Mouse (Mus musculus) MEL (cell line): ENCODE results near the gene Emx2. TPM values are rescaled to one million over a fixed set of nuclear protein-coding genes. Genes with fewer than 3 reads are reported as not detected.

ENCODE experiments used
- DNase-seq: peaks from one replicate; pipeline ENCODE4 v3.0.0; 2011; ENCODE audit warnings: low read depth, low spot score
- H3K27ac ChIP-seq: 2 replicates; pipeline ENCODE4 v1.5.1; 2012; ENCODE audit warnings: low read depth, mild to moderate bottlenecking, control low read depth, low read length, moderate library complexity; ENCODE audit not compliant: control insufficient read depth
- H3K27me3 ChIP-seq, 2 experiments: fragments of 150-350 bp in 1 of 2; sonication (generic) in 1 of 2; 2 replicates each; pipeline ENCODE4 v1.6.1; 2012; ENCODE audit warnings: low read length in 2 of 2, mild to moderate bottlenecking in 2 of 2, improper control_type of control experiment in 1 of 2, moderate library complexity in 1 of 2; ENCODE audit not compliant: insufficient read depth in 2 of 2, control insufficient read depth in 1 of 2
- H3K36me3 ChIP-seq, 2 experiments: 2 replicates each; pipeline ENCODE4 v1.6.1; 2012 to 2014; ENCODE audit warnings: low read length in 2 of 2, improper control_type of control experiment in 1 of 2, inconsistent platforms in 1 of 2, mild to moderate bottlenecking in 1 of 2; ENCODE audit not compliant: insufficient read depth in 2 of 2, control insufficient read depth in 1 of 2
- H3K4me1 ChIP-seq, 2 experiments: fragments of 150-350 bp in 1 of 2; sonication (generic) in 1 of 2; 2 replicates each; pipeline ENCODE4 v1.6.1; 2012; ENCODE audit warnings: low read length in 2 of 2, improper control_type of control experiment in 1 of 2, mild to moderate bottlenecking in 1 of 2; ENCODE audit not compliant: insufficient read depth in 2 of 2, control insufficient read depth in 1 of 2
- H3K4me3 ChIP-seq, 2 experiments: fragments of 150-350 bp in 1 of 2; sonication (generic) in 1 of 2; 2 replicates each; pipeline ENCODE4 v1.5.1; 2012; ENCODE audit warnings: low read depth in 2 of 2, low read length in 2 of 2, mild to moderate bottlenecking in 2 of 2, moderate library complexity in 2 of 2, control low read depth in 1 of 2, improper control_type of control experiment in 1 of 2; ENCODE audit not compliant: control insufficient read depth in 1 of 2, insufficient read depth in 1 of 2
- H3K79me2 ChIP-seq: 2 replicates; pipeline ENCODE4 v1.6.1; 2012; ENCODE audit warnings: mild to moderate bottlenecking, low read length, moderate library complexity; ENCODE audit not compliant: control insufficient read depth, poor library complexity, insufficient read depth
- H3K9ac ChIP-seq: 2 replicates; pipeline ENCODE4 v1.6.1; 2012; ENCODE audit warnings: low read depth, mild to moderate bottlenecking, control low read depth, low read length, moderate library complexity; ENCODE audit not compliant: control insufficient read depth, poor library complexity, severe bottlenecking
- H3K9me3 ChIP-seq: fragments of 150-350 bp; sonication (generic); replicated peaks from 2 replicates; pipeline ENCODE4 v1.6.1; 2012; ENCODE audit warnings: mild to moderate bottlenecking, low read length, improper control_type of control experiment, moderate library complexity; ENCODE audit not compliant: insufficient read depth
- BHLHE40 ChIP-seq: IDR thresholded peaks from 2 replicates; pipeline ENCODE4 v1.6.1; 2012; ENCODE audit warnings: low read depth, mild to moderate bottlenecking, inconsistent platforms, low read length, improper control_type of control experiment, borderline replicate concordance
- HCFC1 ChIP-seq: IDR thresholded peaks from 2 replicates; pipeline ENCODE4 v1.6.1; 2012; ENCODE audit warnings: low read depth, mild to moderate bottlenecking, inconsistent platforms, low read length, improper control_type of control experiment, moderate library complexity
- JUND ChIP-seq: IDR thresholded peaks from 2 replicates; pipeline ENCODE4 v1.6.1; 2011; ENCODE audit warnings: low read depth, mild to moderate bottlenecking, improper control_type of control experiment, low read length
- MYC ChIP-seq: IDR thresholded peaks from 2 replicates; pipeline ENCODE4 v1.6.1; 2011; ENCODE audit warnings: low read depth, mild to moderate bottlenecking, low read length, improper control_type of control experiment, moderate library complexity
- NELFE ChIP-seq: IDR thresholded peaks from 2 replicates; pipeline ENCODE4 v1.6.1; 2011; ENCODE audit warnings: low read depth, low read length, improper control_type of control experiment
- POLR2A ChIP-seq, 2 experiments: IDR thresholded peaks; 2 replicates each; pipeline ENCODE4 v1.6.1; 2011 to 2012; ENCODE audit warnings: low read length in 2 of 2, mild to moderate bottlenecking in 2 of 2, control low read depth in 1 of 2, improper control_type of control experiment in 1 of 2, low read depth in 1 of 2, moderate library complexity in 1 of 2; ENCODE audit not compliant: control insufficient read depth in 1 of 2, insufficient read depth in 1 of 2, poor library complexity in 1 of 2
- POLR2AphosphoS5 ChIP-seq: IDR thresholded peaks from 2 replicates; pipeline ENCODE4 v1.6.1; 2012; ENCODE audit warnings: low read depth, borderline replicate concordance, mild to moderate bottlenecking, inconsistent platforms, low read length, moderate library complexity, mixed read lengths
- RCOR1 ChIP-seq: IDR thresholded peaks from 2 replicates; pipeline ENCODE4 v1.6.1; 2012; ENCODE audit warnings: low read depth, mild to moderate bottlenecking, inconsistent platforms, low read length, improper control_type of control experiment
- SMC3 ChIP-seq: IDR thresholded peaks from 2 replicates; pipeline ENCODE4 v1.6.1; 2011; ENCODE audit warnings: low read depth, low read length, improper control_type of control experiment
- UBTF ChIP-seq: IDR thresholded peaks from 2 replicates; pipeline ENCODE4 v1.6.1; 2012; ENCODE audit warnings: low read depth, mild to moderate bottlenecking, inconsistent platforms, low read length, improper control_type of control experiment, moderate library complexity, borderline replicate concordance; ENCODE audit not compliant: insufficient read depth
- USF1 ChIP-seq: IDR thresholded peaks from 2 replicates; pipeline ENCODE4 v1.6.1; 2014; ENCODE audit warnings: low read depth, mild to moderate bottlenecking, inconsistent platforms, low read length, improper control_type of control experiment, moderate library complexity
- ZKSCAN1 ChIP-seq: IDR thresholded peaks from 2 replicates; pipeline ENCODE4 v1.6.1; 2012; ENCODE audit warnings: low read depth, mild to moderate bottlenecking, inconsistent platforms, low read length, improper control_type of control experiment, moderate library complexity
- ZNF384 ChIP-seq: IDR thresholded peaks from 2 replicates; pipeline ENCODE4 v1.6.1; 2012; ENCODE audit warnings: low read depth, mild to moderate bottlenecking, inconsistent platforms, low read length, improper control_type of control experiment
- polyA plus RNA-seq, 2 experiments: library from polyadenylated mRNA; stranded (reverse) in 1 of 2; unstranded in 1 of 2; fragments of >175 nt in 1 of 2; fragments of >200 nt in 1 of 2; gene quantifications; 2 replicates each; pipeline versions ENCODE4 v1.2.1 to v1.2.4; 2012; ENCODE audit warnings: low replicate concordance in 2 of 2, low read depth in 1 of 2; ENCODE audit not compliant: insufficient read length in 2 of 2, insufficient read depth in 1 of 2, missing spikeins in 1 of 2
- total RNA-seq: library from RNA; depleted of rRNA; stranded (reverse); fragments of 300-350 nt; gene quantifications from 2 replicates; pipeline ENCODE4 v1.2.3, GENCODE M21; 2012

Emx2 gene
- total and polyA plus RNA-seq, 3 experiments: 0.08 TPM; not detected in 2

- Histone ChIP-seq H3K4me1 (no peaks in the 10 kb centered on the region), H3K27me3 (no peaks in the 10 kb centered on the region; a peak in 1 of 4 replicates), H3K79me2 (no peaks in the 10 kb centered on the region), H3K9ac (no peak overlapping the region), H3K4me3 (no peak overlapping the region), H3K9me3 (no peaks in the 10 kb centered on the region), H3K36me3 (no peaks in the 10 kb centered on the region), H3K27ac (no peak overlapping the region)
- no peak for DNase-seq
- TF ChIP-seq POLR2AphosphoS5 (no peak), UBTF (no peak), HCFC1 (no peak), JUND (no peak), NELFE (no peak), POLR2A (IDR thresholded peaks at IDR 0.05; ENCODE audit: control insufficient read depth in 1 of 2, insufficient read depth in 1 of 2, low read depth in 1 of 2, low read length in 2 of 2, poor library complexity in 1 of 2) (no peak), MYC (no peak), BHLHE40 (no peak), ZKSCAN1 (no peak), USF1 (no peak)
These were observed 1.1 kb downstream of the Emx2 start for GRCm38 (mm10) chr19:59459158-59459781.

- no peaks in the 10 kb centered on the region for H3K36me3 ChIP-seq
- no peaks in the 10 kb centered on the region; a peak in 1 of 4 replicates for H3K27me3 ChIP-seq
- H3K4me3 ChIP-seq: no peak overlapping the region
- H3K79me2 ChIP-seq: no peaks in the 10 kb centered on the region
- no peak overlapping the region for H3K9ac ChIP-seq
- TF ChIP-seq ZNF384 (no peak), USF1 (no peak), SMC3 (no peak), RCOR1 (no peak), POLR2A (IDR thresholded peaks at IDR 0.05; ENCODE audit: control insufficient read depth in 1 of 2, insufficient read depth in 1 of 2, low read depth in 1 of 2, low read length in 2 of 2, poor library complexity in 1 of 2) (no peak)
- TF ChIP-seq, all 39 proteins: peak for 0
- Histone ChIP-seq H3K27ac (no peak overlapping the region), H3K9me3 (no peaks in the 10 kb centered on the region), H3K4me1 (no peaks in the 10 kb centered on the region)
- DNase-seq: no peak
These were observed 1.7 kb downstream of the Emx2 start for GRCm38 (mm10) chr19:59459811-59460241.
